Mouse (Mus musculus) subcutaneous adipose tissue, adult 2 months (tissue): Measurements from ENCODE around the gene C1ql2. TPM values are rescaled to one million over a fixed set of nuclear protein-coding genes. Genes with fewer than 3 reads are reported as not detected.

Experiments used
- polyA plus RNA-seq: library from polyadenylated mRNA; depleted of rRNA; stranded (reverse); fragments of >200 nt; gene quantifications from 2 replicates; pipeline ENCODE4 v1.2.3, GENCODE M21; 2012; ENCODE audit warnings: low replicate concordance; rRNA removed

The C1ql2 gene
- polyA plus RNA-seq: 0.26 TPM in 1 of 2 replicates, not detected in the other

DNA sequence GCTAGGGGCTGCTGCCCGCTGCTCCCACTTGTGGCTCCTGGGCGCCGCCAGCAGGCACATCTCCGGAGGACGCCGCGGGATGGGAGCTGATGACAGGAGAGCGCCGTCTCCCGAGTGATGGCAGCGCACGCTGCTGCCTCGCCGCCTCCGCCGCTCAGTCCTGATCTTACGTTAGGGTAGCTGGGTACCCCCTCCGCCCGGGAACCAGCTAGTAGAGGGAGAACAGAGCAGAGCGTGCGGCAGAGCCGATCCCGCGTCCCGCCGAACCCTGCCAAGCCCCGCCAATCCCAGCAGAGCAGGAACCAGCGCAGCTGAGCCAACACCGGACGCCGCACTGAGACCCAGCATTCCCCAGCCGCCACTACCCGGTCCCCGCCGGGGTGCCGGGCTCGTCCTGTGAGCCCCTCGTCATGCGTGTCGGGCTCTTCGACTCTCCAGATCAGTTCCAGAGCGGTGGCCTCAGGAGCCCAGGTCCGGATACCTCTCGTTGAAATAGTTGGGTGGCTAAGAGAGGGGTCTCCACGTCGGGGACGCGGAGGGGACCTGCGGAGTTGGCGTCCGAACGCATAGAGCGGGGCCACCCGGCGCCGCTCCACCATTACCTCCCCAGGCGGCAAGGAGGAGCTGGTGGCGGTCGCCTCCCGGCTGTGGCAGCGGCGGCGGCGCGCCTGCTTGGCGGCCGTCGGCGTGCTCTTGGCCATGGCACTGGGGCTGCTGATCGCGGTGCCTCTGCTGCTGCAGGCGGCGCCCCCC is at the start of gene C1ql2:
Gene C1ql2 (plus strand): TSS at position 164 of the 753 bp plus-strand sequence.

Other genes with a start within 250 kb of the C1ql2 start
- gene Dbi, start 219.5 kb upstream of the C1ql2 start, polyA plus RNA-seq: 1,107 and 3,995 TPM in 2 replicates
- gene 3110009E18Rik, start 219.4 kb upstream of the C1ql2 start, polyA plus RNA-seq: 3.0 and 3.3 TPM in 2 replicates
- gene Steap3, start 67.9 kb upstream of the C1ql2 start, polyA plus RNA-seq: 188 and 249 TPM in 2 replicates
- gene Marco, start 164.4 kb downstream of the C1ql2 start, polyA plus RNA-seq: 0.19 and 0.49 TPM in 2 replicates